Mouse (Mus musculus) brain, adult 2 months (tissue): ENCODE data around the gene Gdi1.

ENCODE experiments used
- DNase-seq: peaks from one replicate; pipeline ENCODE4 v3.0.0; 2011; ENCODE audit warnings: low read depth, low spot score

The Gdi1 gene

GRCm38 (mm10) chrX:74304867-74305700 lies at the start of gene Gdi1:
Gene Gdi1, plus strand, starts transcription at chrX:74304998.
- DNase-seq, result peak; percentile 85

GRCm38 (mm10) chrX:74257746-74258145 lies 47.1 kb upstream of the Gdi1 start:
- no peak for DNase-seq

GRCm38 (mm10) chrX:74269736-74270061 lies 35.1 kb upstream of the Gdi1 start:
- DNase-seq, result peak; percentile 65

- peak; percentile 99 for DNase-seq
Observed at GRCm38 (mm10) chrX:74270062-74270901, 34.5 kb upstream of the Gdi1 start, which contains the start of gene Rpl10. Gene Rpl10, plus strand, starts transcription at chrX:74270812.

- peak; percentile 50 for DNase-seq
Observed at GRCm38 (mm10) chrX:74270902-74271551, 33.8 kb upstream of the Gdi1 start.

- DNase-seq, result no peak
Observed at GRCm38 (mm10) chrX:74273422-74274322, 31.1 kb upstream of the Gdi1 start.

GRCm38 (mm10) chrX:74277916-74278315 lies 26.9 kb upstream of the Gdi1 start:
- no peak for DNase-seq

GRCm38 (mm10) chrX:74281041-74281731 lies 23.6 kb upstream of the Gdi1 start:
- no peak for DNase-seq

- DNase-seq, result peak; percentile 88
Observed at GRCm38 (mm10) chrX:74281732-74282394, 22.9 kb upstream of the Gdi1 start, which contains the start of the genes Taz and Dnase1l1. Gene Taz, plus strand, starts transcription at chrX:74281912. Gene Dnase1l1, minus strand, starts transcription at chrX:74282337.

GRCm38 (mm10) chrX:74282395-74283091 lies 22.3 kb upstream of the Gdi1 start:
- DNase-seq, result peak; percentile 96

GRCm38 (mm10) chrX:74283092-74283437 lies 21.7 kb upstream of the Gdi1 start:
- DNase-seq, result no peak

- no peak for DNase-seq
Observed at GRCm38 (mm10) chrX:74293431-74293830, 11.4 kb upstream of the Gdi1 start.

- DNase-seq, result peak; percentile 98
Observed at GRCm38 (mm10) chrX:74296538-74297448, 8.0 kb upstream of the Gdi1 start, which contains the start of gene Atp6ap1. Gene Atp6ap1, plus strand, starts transcription at chrX:74297097.

GRCm38 (mm10) chrX:74298348-74298747 lies 6.5 kb upstream of the Gdi1 start:
- no peak for DNase-seq

GRCm38 (mm10) chrX:74299721-74300120 lies 5.1 kb upstream of the Gdi1 start:
- DNase-seq, result no peak

- peak; percentile 97 for DNase-seq
Observed at GRCm38 (mm10) chrX:74312540-74313464, 8.0 kb downstream of the Gdi1 start, which contains the start of gene Fam50a. Gene Fam50a, plus strand, starts transcription at chrX:74313033.

GRCm38 (mm10) chrX:74328725-74329161 lies 23.9 kb downstream of the Gdi1 start, which contains the start of gene Plxna3:
Gene Plxna3, plus strand, starts transcription at chrX:74329066.
- peak; percentile 75 for DNase-seq
